Mouse (Mus musculus) midbrain, embryonic 11.5 days (tissue): ENCODE data around the gene Kncn. TPM values are rescaled to one million over a fixed set of nuclear protein-coding genes. Genes with fewer than 3 reads are reported as not detected.

Experiments used
- ATAC-seq: fragments of 200-750 bp; cut with Nextera tagmentation; 2 replicates; pipeline ENCODE4 v1.8.0; 2017; ENCODE audit warnings: moderate TSS enrichment, moderate library complexity; ENCODE audit not compliant: low FRiP score
- DNase-seq: peaks from one replicate; pipeline ENCODE4 v3.0.0; 2015; ENCODE audit warnings: low spot score; ENCODE audit errors: missing footprints
- H3K27ac ChIP-seq: fragments of 300-500 bp; sonication (generic); 2 replicates; pipeline ENCODE4 v1.5.1; 2014; ENCODE audit warnings: low read depth, low read length
- H3K27me3 ChIP-seq: fragments of 300-500 bp; sonication (generic); 2 replicates; pipeline ENCODE4 v1.6.1; 2014; ENCODE audit warnings: mild to moderate bottlenecking, low read length, moderate library complexity, mixed read lengths; ENCODE audit not compliant: control insufficient read depth, insufficient read depth
- H3K36me3 ChIP-seq: fragments of 300-500 bp; sonication (generic); 2 replicates; pipeline ENCODE4 v1.6.1; 2014; ENCODE audit warnings: mild to moderate bottlenecking, low read length, moderate library complexity, mixed read lengths; ENCODE audit not compliant: control insufficient read depth, insufficient read depth
- H3K4me1 ChIP-seq: fragments of 300-500 bp; sonication (generic); 2 replicates; pipeline ENCODE4 v1.6.1; 2014; ENCODE audit warnings: low read length; ENCODE audit not compliant: control insufficient read depth, insufficient read depth
- H3K4me2 ChIP-seq: fragments of 300-500 bp; sonication (generic); 2 replicates; pipeline ENCODE4 v1.6.1; 2014; ENCODE audit warnings: mild to moderate bottlenecking, moderate library complexity
- H3K4me3 ChIP-seq: fragments of 300-500 bp; sonication (generic); 2 replicates; pipeline ENCODE4 v1.5.1; 2014; ENCODE audit warnings: low read depth, low read length
- H3K9ac ChIP-seq: fragments of 300-500 bp; sonication (generic); 2 replicates; pipeline ENCODE4 v1.6.1; 2014; ENCODE audit warnings: low read length
- H3K9me3 ChIP-seq: fragments of 300-500 bp; sonication (generic); 2 replicates; pipeline ENCODE4 v1.6.1; 2016; ENCODE audit warnings: low read length; ENCODE audit not compliant: control insufficient read depth
- WGBS: fragments of 180-500 bp; shearing (Covaris S2); extraction: QIAGEN DNeasy Blood & Tissue Kit; methylation state at CpG from one replicate; pipeline ENCODE4 v1.1.7; 2014; 5-methylcytosine and 5-hydroxymethylcytosine counted together
- polyA plus RNA-seq: library from polyadenylated mRNA; unstranded; fragments of >200 nt; fragmentation: Nextera tagmentation; extraction: Ambion mirVana; gene quantifications from 2 replicates; pipeline ENCODE4 v1.2.1, GENCODE M21; 2014

Kncn gene
- polyA plus RNA-seq, 1 experiment from 2014 or later, result not detected

DNA sequence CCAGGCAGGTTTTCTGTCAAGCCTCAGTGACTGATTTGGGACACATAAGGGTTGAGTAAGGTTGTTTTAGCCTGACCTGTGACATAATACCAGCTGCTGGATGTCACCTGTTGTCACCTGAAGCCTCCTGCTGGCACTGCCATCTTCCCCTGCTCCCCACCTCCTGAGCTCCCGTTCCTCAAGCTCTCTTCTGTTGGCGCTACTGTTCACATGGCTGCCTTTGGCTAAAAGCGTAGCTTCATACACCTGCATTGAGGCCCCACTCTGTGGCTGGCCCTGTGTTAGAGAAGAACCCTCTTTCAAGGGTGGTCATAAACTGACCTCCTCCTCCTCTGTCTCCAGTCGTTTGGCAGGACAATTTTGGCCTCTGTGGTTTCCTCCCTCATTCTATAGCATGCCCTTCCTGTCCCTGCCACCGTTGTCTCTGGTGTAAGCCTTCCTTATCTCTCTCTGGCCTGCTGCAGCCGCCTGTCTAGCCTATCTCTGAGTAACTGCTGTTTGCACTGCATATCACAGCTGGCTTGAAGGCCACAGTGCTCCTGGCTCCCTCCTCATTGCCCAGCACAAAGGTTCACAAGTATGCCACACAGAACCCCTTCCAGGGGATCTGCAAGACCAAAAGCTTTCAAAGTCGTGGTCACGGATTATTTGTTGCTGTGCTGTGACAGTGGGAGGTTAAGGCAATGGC, 35.1 kb upstream of the Kncn start:
- Histone ChIP-seq H3K27me3 (no peaks in the 10 kb centered on the region), H3K4me3 (no peak overlapping the region), H3K9ac (no peak overlapping the region), H3K9me3 (no peaks in the 10 kb centered on the region), H3K27ac (no peak overlapping the region), H3K36me3 (peaks cover 2% of the 10 kb centered on the region; the same call in 1 of the 2 replicates), H3K4me2 (no peak overlapping the region), H3K4me1 (no peaks in the 10 kb centered on the region)
- ATAC-seq (no peak), DNase-seq (peak; percentile 47)
- 77% methylated on average over 8 of the region's 8 CpGs for WGBS

DNA sequence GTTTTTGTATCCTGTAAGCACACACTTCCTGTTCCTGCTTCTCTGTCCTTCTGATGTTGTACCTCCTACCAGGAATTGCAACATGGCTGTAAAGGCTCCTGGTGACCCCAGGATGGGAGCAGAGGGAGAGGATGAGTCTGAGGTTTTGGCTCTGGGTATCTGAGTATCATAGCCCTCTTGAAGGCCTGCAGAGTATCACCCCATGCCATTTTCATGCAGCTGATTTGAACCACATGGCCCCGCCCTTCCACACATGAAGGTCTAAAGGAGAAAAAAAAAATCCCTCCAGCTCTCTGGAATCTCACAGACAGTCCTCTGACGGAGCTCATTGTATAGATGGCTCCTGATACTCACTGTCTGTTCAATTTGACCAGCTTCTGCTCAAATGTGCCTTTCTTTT, 34.1 kb upstream of the Kncn start:
- Histone ChIP-seq H3K27ac (no peak overlapping the region), H3K4me3 (no peak overlapping the region), H3K4me1 (peaks cover under 1% of the 10 kb centered on the region; the same call in 1 of the 2 replicates), H3K9me3 (no peaks in the 10 kb centered on the region), H3K36me3 (peaks cover 2% of the 10 kb centered on the region; the same call in 1 of the 2 replicates), H3K9ac (no peak overlapping the region), H3K4me2 (no peak overlapping the region), H3K27me3 (no peaks in the 10 kb centered on the region)
- peak; percentile 37 for DNase-seq
- WGBS, result 89% methylated on average over 2 of the region's 2 CpGs
- no peak for ATAC-seq

DNA sequence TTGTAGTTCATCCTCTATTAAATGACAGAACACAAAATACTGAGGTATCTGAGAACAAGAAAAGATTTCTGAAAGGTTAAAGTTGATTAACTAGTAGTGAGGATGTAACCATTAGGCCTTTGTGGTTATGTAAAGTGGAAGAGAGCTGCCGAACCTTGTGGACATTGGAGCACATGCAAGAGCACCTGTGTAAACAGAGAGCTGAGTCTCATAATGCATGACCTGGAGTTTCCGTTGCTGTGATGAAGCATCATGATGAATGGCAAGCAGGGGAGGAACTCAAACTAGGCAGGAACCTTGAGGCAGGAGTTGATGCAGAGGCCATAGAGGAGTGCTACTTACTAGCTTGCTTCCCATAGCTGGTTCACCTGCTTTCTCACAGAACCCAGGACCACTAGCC, 33.6 kb upstream of the Kncn start:
- Histone ChIP-seq H3K4me2 (no peak overlapping the region), H3K4me3 (no peak overlapping the region), H3K36me3 (peaks cover 2% of the 10 kb centered on the region; the same call in 1 of the 2 replicates), H3K27ac (no peak overlapping the region), H3K4me1 (peaks cover 5% of the 10 kb centered on the region; the same call in 1 of the 2 replicates), H3K27me3 (no peaks in the 10 kb centered on the region), H3K9ac (no peak overlapping the region), H3K9me3 (no peaks in the 10 kb centered on the region)
- ATAC-seq (no peak), DNase-seq (no peak)
- WGBS, result 72% methylated on average over 2 of the region's 2 CpGs

DNA sequence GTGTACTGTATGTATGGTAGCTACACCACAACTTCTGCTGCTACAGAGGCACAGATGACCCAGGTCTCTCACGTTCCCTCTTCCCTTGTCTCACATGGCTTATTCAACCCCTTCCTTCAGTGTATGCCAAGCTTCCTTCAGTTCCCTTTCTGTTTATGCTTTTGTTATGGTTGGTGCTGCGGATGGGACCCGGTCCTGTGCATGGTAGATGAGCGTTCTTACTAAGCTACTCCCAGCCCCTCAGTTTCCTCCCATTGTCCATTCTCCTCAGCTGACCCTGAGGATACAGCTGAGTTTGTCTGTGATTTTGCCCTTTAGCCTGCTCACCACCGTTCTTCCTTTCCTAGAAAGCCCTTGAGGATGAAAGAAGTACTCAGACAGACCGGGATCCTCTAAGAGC, 32.6 kb upstream of the Kncn start:
- Histone ChIP-seq H3K9me3 (no peaks in the 10 kb centered on the region), H3K4me2 (no peak overlapping the region), H3K27ac (no peak overlapping the region), H3K36me3 (peaks cover 2% of the 10 kb centered on the region; the same call in 1 of the 2 replicates), H3K4me3 (no peak overlapping the region), H3K9ac (no peak overlapping the region), H3K27me3 (no peaks in the 10 kb centered on the region), H3K4me1 (peaks cover 7% of the 10 kb centered on the region; the same call in 1 of the 2 replicates)
- no peak for ATAC-seq
- WGBS, result 88% methylated on average over 6 of the region's 6 CpGs
- DNase-seq, result peak; percentile 64

DNA sequence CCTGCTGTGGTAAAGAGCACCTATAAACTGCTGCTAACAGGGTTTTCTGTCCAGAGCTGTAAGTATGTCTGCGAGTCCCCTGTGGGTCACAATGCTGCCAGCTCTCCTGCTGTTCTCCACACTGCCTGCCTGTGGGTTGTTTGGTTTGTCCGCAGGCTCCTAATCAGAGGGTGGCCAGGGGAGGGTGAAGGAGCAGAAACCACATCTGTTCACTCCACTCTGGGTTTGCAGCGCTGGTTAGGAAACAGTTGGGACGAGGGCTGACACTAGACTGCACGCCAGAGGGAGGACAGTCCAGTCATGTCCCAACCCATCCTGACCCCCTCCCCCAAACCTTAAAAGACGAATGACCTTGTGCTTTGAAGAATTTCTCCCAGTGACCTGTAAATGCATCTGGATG, 29.1 kb upstream of the Kncn start:
- no peak overlapping the region for H3K4me3 ChIP-seq
- H3K27me3 ChIP-seq, result no peaks in the 10 kb centered on the region
- H3K27ac ChIP-seq, result no peak overlapping the region
- ATAC-seq (0 out of 2 replicates have a peak, but pooled peaks have one; percentile 33), DNase-seq (peak; percentile 69)
- peaks cover 7% of the 10 kb centered on the region; the same call in 1 of the 2 replicates for H3K36me3 ChIP-seq
- no peak overlapping the region for H3K9ac ChIP-seq
- 52% methylated on average over 6 of the region's 6 CpGs for WGBS
- H3K9me3 ChIP-seq, result no peaks in the 10 kb centered on the region
- H3K4me2 ChIP-seq, result no peak overlapping the region
- H3K4me1 ChIP-seq, result peaks cover 7% of the 10 kb centered on the region; the same call in 1 of the 2 replicates

DNA sequence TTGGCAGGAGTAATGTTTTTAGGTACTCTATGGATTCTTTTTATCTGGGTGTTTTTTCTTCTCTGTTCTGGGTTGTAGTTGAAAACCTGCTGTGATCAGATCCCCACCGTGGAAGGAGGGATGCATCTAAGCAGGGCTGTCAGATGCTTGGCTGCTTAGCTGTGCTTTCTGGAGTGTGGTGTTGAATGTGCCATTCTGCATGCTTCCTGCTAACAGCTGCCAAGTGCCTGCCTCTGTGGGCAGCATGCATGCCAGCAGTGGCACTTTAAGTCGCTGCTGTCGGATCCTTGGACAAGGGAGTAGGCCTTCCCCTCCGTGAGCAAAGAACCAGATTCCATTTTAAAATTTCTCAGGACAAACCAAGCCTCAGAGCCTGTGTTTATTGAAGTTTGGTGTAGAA, 28.6 kb upstream of the Kncn start:
- peak; percentile 78 for DNase-seq
- no peak overlapping the region for H3K4me2 ChIP-seq
- H3K36me3 ChIP-seq, result peaks cover 7% of the 10 kb centered on the region; the same call in 1 of the 2 replicates
- no peaks in the 10 kb centered on the region for H3K27me3 ChIP-seq
- no peaks in the 10 kb centered on the region for H3K9me3 ChIP-seq
- H3K4me1 ChIP-seq, result peaks cover 7% of the 10 kb centered on the region; the same call in 1 of the 2 replicates
- H3K9ac ChIP-seq, result no peak overlapping the region
- H3K4me3 ChIP-seq, result no peak overlapping the region
- no peak overlapping the region for H3K27ac ChIP-seq
- WGBS, result 55% methylated on average over 4 of the region's 4 CpGs
- no peak for ATAC-seq

DNA sequence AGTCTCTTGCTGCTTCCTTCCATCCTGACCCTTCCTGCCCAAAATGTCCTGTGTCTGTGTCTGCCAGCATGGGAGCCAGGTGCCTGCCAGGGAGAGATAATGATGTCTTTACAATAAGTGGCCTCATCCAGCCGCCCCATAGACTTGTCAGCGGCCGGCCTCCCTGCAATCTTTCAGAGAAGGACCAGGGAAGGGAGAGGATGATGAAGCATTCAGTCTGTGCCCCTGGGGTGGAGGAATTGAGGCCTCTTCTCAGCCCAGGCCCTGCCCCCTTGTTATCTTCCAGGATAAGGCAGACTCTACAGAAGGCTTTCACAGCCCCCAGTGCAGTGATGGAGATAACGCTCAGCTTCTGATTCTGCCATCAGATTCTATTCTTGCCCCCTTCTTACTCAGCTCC, 27.9 kb upstream of the Kncn start:
- H3K4me1 ChIP-seq, result peaks cover 7% of the 10 kb centered on the region; the same call in 1 of the 2 replicates
- 47% methylated on average over 4 of the region's 4 CpGs for WGBS
- peaks cover 7% of the 10 kb centered on the region; the same call in 1 of the 2 replicates for H3K36me3 ChIP-seq
- no peak overlapping the region for H3K9ac ChIP-seq
- no peak overlapping the region for H3K4me2 ChIP-seq
- DNase-seq (peak; percentile 77), ATAC-seq (0 out of 2 replicates have a peak, but pooled peaks have one; percentile 21)
- no peaks in the 10 kb centered on the region for H3K27me3 ChIP-seq
- H3K9me3 ChIP-seq, result no peaks in the 10 kb centered on the region
- H3K4me3 ChIP-seq, result no peak overlapping the region
- no peak overlapping the region for H3K27ac ChIP-seq

DNA sequence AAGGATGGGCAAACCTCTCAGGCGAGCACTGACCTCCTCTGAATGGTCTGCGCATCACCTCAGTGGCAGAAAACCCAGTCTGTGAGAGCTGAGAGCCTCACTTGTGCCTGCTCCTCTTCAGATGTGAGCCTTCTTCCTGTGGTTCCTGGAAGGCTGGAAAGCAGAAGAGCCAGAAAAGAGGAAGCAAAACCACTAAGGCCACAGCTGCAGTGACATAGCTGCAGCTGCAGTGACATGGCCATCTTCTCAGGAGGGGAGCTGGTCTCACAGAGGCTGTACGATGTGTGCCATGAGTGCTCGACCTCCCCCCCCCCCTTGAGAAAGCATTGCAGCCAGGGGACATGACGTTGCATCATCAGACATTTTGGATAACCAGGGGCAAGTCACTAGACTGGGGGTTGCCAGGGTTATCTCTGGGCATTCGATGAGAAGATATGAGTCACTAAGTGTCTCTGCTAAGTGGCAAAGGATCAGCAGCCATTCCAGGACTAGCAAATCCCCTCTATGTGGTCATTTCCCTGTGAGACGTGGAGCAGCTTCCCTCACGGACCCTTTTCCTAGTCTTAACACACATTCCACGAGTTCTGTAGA, 26.8 kb upstream of the Kncn start:
- peaks cover 7% of the 10 kb centered on the region; the same call in 1 of the 2 replicates for H3K4me1 ChIP-seq
- ATAC-seq (no peak), DNase-seq (no peak)
- H3K4me3 ChIP-seq, result no peak overlapping the region
- 73% methylated on average over 9 of the region's 9 CpGs for WGBS
- no peak overlapping the region for H3K27ac ChIP-seq
- H3K27me3 ChIP-seq, result no peaks in the 10 kb centered on the region
- no peaks in the 10 kb centered on the region for H3K9me3 ChIP-seq
- H3K36me3 ChIP-seq, result peaks cover 5% of the 10 kb centered on the region; the same call in 1 of the 2 replicates
- H3K9ac ChIP-seq, result no peak overlapping the region
- no peak overlapping the region for H3K4me2 ChIP-seq

DNA sequence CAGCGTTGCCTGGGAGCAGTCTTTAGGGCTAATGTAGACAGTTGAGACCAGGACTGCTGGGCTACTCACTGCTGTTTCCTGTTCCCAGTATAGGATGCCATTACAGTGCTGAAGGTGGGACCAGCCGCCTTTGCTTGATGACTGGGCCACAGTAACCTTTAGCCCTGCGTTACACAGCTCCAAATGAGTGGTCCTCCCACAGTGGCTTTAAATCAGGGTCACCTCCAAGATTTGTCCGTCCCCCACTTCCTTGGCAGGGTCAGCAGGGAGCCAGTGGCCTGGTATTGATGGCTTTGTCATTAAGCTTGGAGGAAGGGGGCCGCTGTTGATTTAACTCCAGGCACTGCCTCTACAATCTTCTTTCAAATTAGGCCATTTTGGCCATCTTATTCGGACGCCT, 20.8 kb upstream of the Kncn start:
- Histone ChIP-seq H3K4me2 (no peak overlapping the region), H3K27ac (no peak overlapping the region), H3K9me3 (no peaks in the 10 kb centered on the region), H3K9ac (no peak overlapping the region), H3K36me3 (peaks cover 3% of the 10 kb centered on the region; the same call in 1 of the 2 replicates), H3K27me3 (no peaks in the 10 kb centered on the region), H3K4me3 (no peak overlapping the region), H3K4me1 (no peaks in the 10 kb centered on the region)
- no peak for ATAC-seq
- DNase-seq, result no peak
- WGBS, result 76% methylated on average over 7 of the region's 7 CpGs
